Mouse (Mus musculus): ENCODE measurements at regions not wholly inside any gene's neighbourhood (a gene's known extent, or its start where the extent isn't known, plus 50 kb on each side); places are given as distances from the start of the nearest gene placed in this dataset.

DNA sequence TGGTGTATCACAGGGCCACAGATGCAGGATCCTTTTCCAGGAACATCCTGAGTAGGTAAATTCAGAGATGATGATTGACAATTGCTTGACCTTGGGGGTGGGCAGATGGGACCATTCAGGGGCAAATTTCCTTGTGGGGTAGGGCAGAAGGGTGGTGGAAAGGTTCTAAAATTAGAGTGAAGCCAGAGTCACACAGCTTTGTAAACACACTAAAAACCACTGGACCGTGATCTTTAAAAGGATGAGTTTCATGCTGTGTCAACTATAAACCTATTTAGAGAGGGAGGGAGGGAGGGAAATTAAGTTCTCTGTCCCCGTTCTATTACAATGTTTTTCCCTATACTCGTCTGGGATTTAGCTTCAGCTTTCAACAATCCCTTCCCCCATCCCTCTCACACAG lies 286.7 kb downstream of the Gadd45g start:
- TF ChIP-seq CTCF (conservative IDR thresholded peaks at IDR 0.05; ENCODE audit: insufficient read depth, insufficient read length, low read depth, low read length) = no peak
- no peak for TF ChIP-seq POLR2A (IDR thresholded peaks at IDR 0.05; ENCODE audit: low read depth, low read length)
